Mouse (Mus musculus): ENCODE measurements around the gene Vkorc1l1. TPM values are rescaled to one million over a fixed set of nuclear protein-coding genes. Genes with fewer than 3 reads are reported as not detected.

Vkorc1l1 gene
- polyA plus RNA-seq, 1 experiment from 2014 or later: 31.3 TPM

DNA sequence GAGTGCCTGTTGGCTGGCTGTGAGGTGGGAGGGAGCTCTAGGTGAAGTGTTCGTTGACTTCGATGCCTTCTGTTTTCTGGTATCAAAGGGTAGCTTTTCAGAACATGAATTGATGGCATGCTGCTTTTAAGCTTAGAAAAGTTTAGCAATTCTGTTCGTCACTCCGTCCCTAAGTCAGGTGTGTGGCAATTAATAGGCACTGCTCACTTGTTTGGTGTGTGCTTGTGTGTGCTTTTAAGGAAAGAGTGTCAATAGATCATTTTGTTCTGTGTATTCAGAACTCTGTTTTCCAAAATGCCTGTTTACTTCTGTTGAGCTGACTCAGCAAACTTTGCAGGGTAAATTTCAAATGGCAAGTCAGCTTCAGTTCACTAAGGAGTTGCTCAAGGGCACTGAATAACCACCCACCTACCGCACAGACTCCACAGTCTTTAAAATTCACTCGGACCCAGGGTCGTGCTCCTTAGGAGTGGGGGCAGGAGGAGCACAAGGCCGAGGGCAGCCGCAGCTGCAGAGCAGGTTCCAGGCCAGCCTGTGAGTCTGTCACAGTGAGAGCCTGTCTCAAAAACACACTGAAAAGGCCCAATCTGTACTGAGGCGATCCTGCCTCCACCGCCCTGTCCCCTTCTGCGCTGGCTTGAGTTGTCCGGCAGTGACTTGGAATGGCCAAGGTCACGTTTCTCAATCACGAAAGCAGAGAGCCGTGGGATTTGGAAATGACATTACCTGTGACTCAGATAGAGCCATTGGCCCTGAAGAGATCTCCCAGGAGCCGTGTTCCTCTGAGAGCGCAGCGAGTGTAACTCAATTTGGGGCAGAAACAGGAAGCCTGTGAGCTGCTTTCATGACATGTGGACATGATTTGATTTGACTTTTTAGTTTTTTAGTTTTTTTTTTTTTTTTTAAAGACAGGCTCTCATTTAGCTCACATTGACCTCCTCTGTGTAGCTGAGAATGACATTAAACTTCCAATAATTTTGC, 89.9 kb downstream of the Vkorc1l1 start:
- Histone ChIP-seq H3K9me3 (ENCODE audit: control insufficient read depth, low read length) (no peaks in the 10 kb centered on the region), H3K36me3 (ENCODE audit: control insufficient read depth, insufficient read depth, low read length) (peaks cover 8% of the 10 kb centered on the region), H3K4me1 (ENCODE audit: control insufficient read depth, insufficient read depth, low read length) (peaks cover 9% of the 10 kb centered on the region; the same call in 1 of the 2 replicates), H3K27ac (replicated peaks; ENCODE audit: low read depth, low read length) (no peak overlapping the region), H3K4me2 (ENCODE audit: low read length) (no peak overlapping the region), H3K27me3 (ENCODE audit: control insufficient read depth, insufficient read depth, low read length) (no peaks in the 10 kb centered on the region), H3K4me3 (replicated peaks; ENCODE audit: low read depth, low read length) (no peak overlapping the region), H3K9ac (replicated peaks; ENCODE audit: low read length) (no peak overlapping the region)
- DNase-seq (no peak), ATAC-seq (ENCODE audit: low FRiP score, low TSS enrichment) (no peak)
- 92% methylated on average over 19 of the region's 19 CpGs for WGBS

DNA sequence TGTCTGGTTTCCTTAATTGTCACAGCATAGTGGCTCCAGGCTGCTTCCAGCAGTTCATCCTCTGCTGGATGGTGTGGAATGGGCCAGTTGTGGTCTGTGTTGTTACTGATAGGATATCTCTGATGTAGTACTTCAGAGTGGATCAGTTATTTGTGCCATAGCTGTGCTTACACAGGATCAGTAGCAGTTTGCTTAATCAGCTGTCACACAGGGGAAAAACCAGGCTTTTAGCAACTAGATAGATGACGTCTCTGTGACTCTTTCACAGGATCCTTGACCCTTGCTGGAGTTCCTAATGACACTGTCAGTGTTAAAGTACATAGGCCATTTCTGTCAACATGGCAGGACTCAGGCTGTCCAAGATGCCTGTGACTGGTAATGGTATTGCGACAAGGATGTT, 92.1 kb downstream of the Vkorc1l1 start:
- Histone ChIP-seq H3K4me1 (ENCODE audit: control insufficient read depth, insufficient read depth, low read length) (peaks cover 9% of the 10 kb centered on the region; the same call in 1 of the 2 replicates), H3K4me3 (replicated peaks; ENCODE audit: low read depth, low read length) (no peak overlapping the region), H3K9ac (replicated peaks; ENCODE audit: low read length) (no peak overlapping the region), H3K27me3 (ENCODE audit: control insufficient read depth, insufficient read depth, low read length) (no peaks in the 10 kb centered on the region), H3K4me2 (ENCODE audit: low read length) (no peak overlapping the region), H3K27ac (replicated peaks; ENCODE audit: low read depth, low read length) (no peak overlapping the region), H3K36me3 (ENCODE audit: control insufficient read depth, insufficient read depth, low read length) (peaks cover 21% of the 10 kb centered on the region), H3K9me3 (ENCODE audit: control insufficient read depth, low read length) (no peaks in the 10 kb centered on the region)
- WGBS: 89% methylated on average over 2 of the region's 2 CpGs
- ATAC-seq (ENCODE audit: low FRiP score, low TSS enrichment) (no peak), DNase-seq (no peak)

Other genes starting within 250 kb of the Vkorc1l1 start
- not detected in 2 replicates for gene Sept14, start 233.5 kb upstream of the Vkorc1l1 start, polyA plus RNA-seq (2014; fragmentation: Nextera tagmentation; extraction: Ambion mirVana)
- gene Mrps17, start 226.5 kb upstream of the Vkorc1l1 start, polyA plus RNA-seq (2014; fragmentation: Nextera tagmentation; extraction: Ambion mirVana): 182 and 200 TPM in 2 replicates
- gene Nipsnap2, start 216.9 kb upstream of the Vkorc1l1 start, polyA plus RNA-seq (2014; fragmentation: Nextera tagmentation; extraction: Ambion mirVana): 80.4 and 88.3 TPM in 2 replicates
- gene Psph, start 154.5 kb upstream of the Vkorc1l1 start, polyA plus RNA-seq (2014; fragmentation: Nextera tagmentation; extraction: Ambion mirVana): 34.0 and 36.2 TPM in 2 replicates
- 21.7 and 30.6 TPM in 2 replicates for gene Sumf2, start 95.0 kb upstream of the Vkorc1l1 start, polyA plus RNA-seq (2014; fragmentation: Nextera tagmentation; extraction: Ambion mirVana)
- gene Chchd2, start 54.5 kb upstream of the Vkorc1l1 start, polyA plus RNA-seq (2014; fragmentation: Nextera tagmentation; extraction: Ambion mirVana): 748 and 816 TPM in 2 replicates
- 20.0 and 20.1 TPM in 2 replicates for gene Zbed5, start 46.2 kb upstream of the Vkorc1l1 start, polyA plus RNA-seq (2014; fragmentation: Nextera tagmentation; extraction: Ambion mirVana)
- gene Phkg1, start 43.4 kb upstream of the Vkorc1l1 start, polyA plus RNA-seq (2014; fragmentation: Nextera tagmentation; extraction: Ambion mirVana): 0.22 and 0.94 TPM in 2 replicates
- gene Nupr1l, start 33.4 kb upstream of the Vkorc1l1 start, polyA plus RNA-seq (2014; fragmentation: Nextera tagmentation; extraction: Ambion mirVana): 5.4 and 6.0 TPM in 2 replicates
- gene Gusb, start 61.1 kb downstream of the Vkorc1l1 start, polyA plus RNA-seq (2014; fragmentation: Nextera tagmentation; extraction: Ambion mirVana): 23.3 and 25.8 TPM in 2 replicates
- gene Asl, start 87.3 kb downstream of the Vkorc1l1 start, polyA plus RNA-seq (2014; fragmentation: Nextera tagmentation; extraction: Ambion mirVana): 32.6 and 50.3 TPM in 2 replicates
- gene Crcp, start 87.3 kb downstream of the Vkorc1l1 start, polyA plus RNA-seq (2014; fragmentation: Nextera tagmentation; extraction: Ambion mirVana): 54.8 and 72.9 TPM in 2 replicates
- gene Tpst1, start 131.4 kb downstream of the Vkorc1l1 start, polyA plus RNA-seq (2014; fragmentation: Nextera tagmentation; extraction: Ambion mirVana): 41.5 and 55.8 TPM in 2 replicates
- 14.8 and 15.5 TPM in 2 replicates for gene Kctd7, start 202.9 kb downstream of the Vkorc1l1 start, polyA plus RNA-seq (2014; fragmentation: Nextera tagmentation; extraction: Ambion mirVana)
- 38.9 and 40.3 TPM in 2 replicates for gene Rabgef1, start 229.8 kb downstream of the Vkorc1l1 start, polyA plus RNA-seq (2014; fragmentation: Nextera tagmentation; extraction: Ambion mirVana)

All from midbrain, embryonic 14.5 days (tissue).